Mouse (Mus musculus): ENCODE data around the gene Tmod4. TPM values are rescaled to one million over a fixed set of nuclear protein-coding genes. Genes with fewer than 3 reads are reported as not detected.

Gene Tmod4
- polyA plus RNA-seq (2012; ENCODE audit: low replicate concordance) = 0.28 TPM in 1 of 2 replicates, not detected in the other

GRCm38 (mm10) chr3:95124246-95124645, at the start of gene Tmod4:
TSS of gene Tmod4 (plus strand) at chr3:95124476.

GRCm38 (mm10) chr3:95106338-95107117, 17.7 kb upstream of the Tmod4 start, which contains the start of gene Pip5k1a:
TSS of gene Pip5k1a (minus strand) at chr3:95106930.

GRCm38 (mm10) chr3:95110911-95111726, 13.2 kb upstream of the Tmod4 start, which contains the start of gene Vps72:
TSS of gene Vps72 (plus strand) at chr3:95111022.

GRCm38 (mm10) chr3:95133680-95134101, 9.4 kb downstream of the Tmod4 start, which contains the start of the genes Scnm1 and Lysmd1:
TSS of gene Scnm1 (minus strand) at chr3:95134011.
TSS of gene Lysmd1 (plus strand) at chr3:95134088.

GRCm38 (mm10) chr3:95141952-95142616, 17.8 kb downstream of the Tmod4 start, which contains the start of gene Tnfaip8l2:
TSS of gene Tnfaip8l2 (minus strand) at chr3:95142360.

GRCm38 (mm10) chr3:95159987-95160963, 36.0 kb downstream of the Tmod4 start, which contains the start of gene Sema6c:
TSS of gene Sema6c (plus strand) at chr3:95160457.

Other genes starting within 250 kb of the Tmod4 start
- gene Psmb4, start 237.5 kb upstream of the Tmod4 start, polyA plus RNA-seq (2012; ENCODE audit: low replicate concordance) = 227 and 271 TPM in 2 replicates
- gene Selenbp1, start 191.4 kb upstream of the Tmod4 start, polyA plus RNA-seq (2012; ENCODE audit: low replicate concordance) = 5.0 and 35.4 TPM in 2 replicates
- gene Rfx5, start 170.4 kb upstream of the Tmod4 start, polyA plus RNA-seq (2012; ENCODE audit: low replicate concordance) = 9.7 and 9.8 TPM in 2 replicates
- gene Pi4kb, start 149.7 kb upstream of the Tmod4 start, polyA plus RNA-seq (2012; ENCODE audit: low replicate concordance) = 7.6 and 7.7 TPM in 2 replicates
- 17.4 and 30.5 TPM in 2 replicates for gene Zfp687, start 109.0 kb upstream of the Tmod4 start, polyA plus RNA-seq (2012; ENCODE audit: low replicate concordance)
- gene Psmd4, start 81.9 kb upstream of the Tmod4 start, polyA plus RNA-seq (2012; ENCODE audit: low replicate concordance) = 48.7 and 63.1 TPM in 2 replicates
- gene Pip5k1a, start 17.5 kb upstream of the Tmod4 start, polyA plus RNA-seq (2012; ENCODE audit: low replicate concordance) = 10.1 and 25.6 TPM in 2 replicates
- gene Vps72, start 13.5 kb upstream of the Tmod4 start, polyA plus RNA-seq (2012; ENCODE audit: low replicate concordance) = 177 and 301 TPM in 2 replicates
- 2.5 and 4.8 TPM in 2 replicates for gene Scnm1, start 9.5 kb downstream of the Tmod4 start, polyA plus RNA-seq (2012; ENCODE audit: low replicate concordance)
- 3.9 and 5.0 TPM in 2 replicates for gene Lysmd1, start 9.6 kb downstream of the Tmod4 start, polyA plus RNA-seq (2012; ENCODE audit: low replicate concordance)
- 2.8 and 9.0 TPM in 2 replicates for gene Tnfaip8l2, start 17.9 kb downstream of the Tmod4 start, polyA plus RNA-seq (2012; ENCODE audit: low replicate concordance)
- 0.63 and 0.71 TPM in 2 replicates for gene Sema6c, start 36.0 kb downstream of the Tmod4 start, polyA plus RNA-seq (2012; ENCODE audit: low replicate concordance)
- 2.4 and 7.3 TPM in 2 replicates for gene Gabpb2, start 93.4 kb downstream of the Tmod4 start, polyA plus RNA-seq (2012; ENCODE audit: low replicate concordance)
- gene Cdc42se1, start 104.3 kb downstream of the Tmod4 start, polyA plus RNA-seq (2012; ENCODE audit: low replicate concordance) = 252 and 331 TPM in 2 replicates
- 3.0 and 11.4 TPM in 2 replicates for gene Mllt11, start 107.7 kb downstream of the Tmod4 start, polyA plus RNA-seq (2012; ENCODE audit: low replicate concordance)
- gene Gm128, start 117.1 kb downstream of the Tmod4 start, polyA plus RNA-seq (2012; ENCODE audit: low replicate concordance) = 0.46 and 0.96 TPM in 2 replicates
- gene Bnipl, start 126.7 kb downstream of the Tmod4 start, polyA plus RNA-seq (2012; ENCODE audit: low replicate concordance) = not detected in 2 replicates
- gene Mindy1, start 156.9 kb downstream of the Tmod4 start, polyA plus RNA-seq (2012; ENCODE audit: low replicate concordance) = 120 and 126 TPM in 2 replicates
- 1.3 and 3.3 TPM in 2 replicates for gene Prune1, start 157.6 kb downstream of the Tmod4 start, polyA plus RNA-seq (2012; ENCODE audit: low replicate concordance)
- 0.52 and 1.0 TPM in 2 replicates for gene Anxa9, start 182.7 kb downstream of the Tmod4 start, polyA plus RNA-seq (2012; ENCODE audit: low replicate concordance)
- 76.6 and 174 TPM in 2 replicates for gene Cers2, start 190.3 kb downstream of the Tmod4 start, polyA plus RNA-seq (2012; ENCODE audit: low replicate concordance)
- gene Setdb1, start 232.7 kb downstream of the Tmod4 start, polyA plus RNA-seq (2012; ENCODE audit: low replicate concordance) = 22.6 and 30.5 TPM in 2 replicates